Mouse (Mus musculus) spleen, adult 2 months (tissue): ENCODE measurements at regions not wholly inside any gene's neighbourhood (a gene's known extent, or its start where the extent isn't known, plus 50 kb on each side); places are given as distances from the start of the nearest gene placed in this dataset.

Experiments
- DNase-seq, 2 experiments: peaks; one replicate each; pipeline versions ENCODE4 v3.0.0 to v3.0.0-alpha.2; 2012 to 2021; ENCODE audit warnings: low spot score in 2 of 2, low read depth in 1 of 2
- H3K27ac ChIP-seq: fragments of 200-500 bp; 2 replicates; pipeline ENCODE4 v1.5.1; 2012; ENCODE audit warnings: low read length, inconsistent platforms; ENCODE audit not compliant: insufficient read depth
- H3K27me3 ChIP-seq: fragments of 200-500 bp; 2 replicates; pipeline ENCODE4 v1.6.1; 2012; ENCODE audit warnings: mild to moderate bottlenecking, moderate library complexity, low read length, inconsistent platforms; ENCODE audit not compliant: control insufficient read depth, insufficient read depth
- H3K36me3 ChIP-seq: fragments of 200-500 bp; 2 replicates; pipeline ENCODE4 v1.6.1; 2012; ENCODE audit warnings: mild to moderate bottlenecking, low read length, inconsistent platforms; ENCODE audit not compliant: control insufficient read depth, insufficient read depth
- H3K4me1 ChIP-seq: fragments of 200-500 bp; 2 replicates; pipeline ENCODE4 v1.6.1; 2011; ENCODE audit warnings: inconsistent platforms; ENCODE audit not compliant: control insufficient read depth, insufficient read depth, insufficient read length
- H3K4me3 ChIP-seq: fragments of 200-500 bp; 2 replicates; pipeline ENCODE4 v1.5.1; 2011; ENCODE audit warnings: mild to moderate bottlenecking, inconsistent platforms; ENCODE audit not compliant: insufficient read depth, insufficient read length; ENCODE audit errors: extremely low read depth
- CTCF ChIP-seq: fragments of 200-500 bp; IDR thresholded peaks from 2 replicates; pipeline ENCODE4 v1.5.1; 2011; ENCODE audit warnings: mild to moderate bottlenecking, inconsistent platforms; ENCODE audit not compliant: insufficient read depth, insufficient read length, insufficient replicate concordance; ENCODE audit errors: extremely low read depth
- POLR2A ChIP-seq: fragments of 200-500 bp; IDR thresholded peaks from 2 replicates; pipeline ENCODE4 v1.6.1; 2011; ENCODE audit warnings: low read depth, low read length, inconsistent platforms
- WGBS: fragments of 180-500 bp; shearing (Covaris S2); methylation state at CpG from one replicate; pipeline ENCODE4 v1.1.7; 2018; 5-methylcytosine and 5-hydroxymethylcytosine counted together

GRCm38 (mm10) chr3:147868281-147868680 is 1016.1 kb downstream of the Ttll7 start:
- Histone ChIP-seq H3K4me3 (no peak overlapping the region), H3K4me1 (no peaks in the 10 kb centered on the region), H3K27ac (no peak overlapping the region), H3K36me3 (no peaks in the 10 kb centered on the region), H3K27me3 (no peaks in the 10 kb centered on the region)
- no peak for TF ChIP-seq CTCF
- TF ChIP-seq POLR2A = no peak
- DNase-seq = no peak
- 71% methylated on average over 3 of the region's 3 CpGs for whole genome bisulfite sequencing

- no peak for DNase-seq
- TF ChIP-seq CTCF (no peak), POLR2A (no peak)
- no peaks in the 10 kb centered on the region for H3K4me1 ChIP-seq
- no peak overlapping the region for H3K4me3 ChIP-seq
- H3K27me3 ChIP-seq = no peaks in the 10 kb centered on the region
- WGBS = 80% methylated on average over 4 of the region's 4 CpGs
- H3K27ac ChIP-seq = no peak overlapping the region
- H3K36me3 ChIP-seq = no peaks in the 10 kb centered on the region
These were observed 1001.2 kb downstream of the Ttll7 start for GRCm38 (mm10) chr3:147853346-147853745.

GRCm38 (mm10) chr3:147852830-147853229 is 1000.7 kb downstream of the Ttll7 start:
- Histone ChIP-seq H3K36me3 (no peaks in the 10 kb centered on the region), H3K4me3 (no peak overlapping the region), H3K4me1 (no peaks in the 10 kb centered on the region), H3K27ac (no peak overlapping the region), H3K27me3 (no peaks in the 10 kb centered on the region)
- DNase-seq = no peak
- WGBS = 89% methylated on average over 2 of the region's 2 CpGs
- TF ChIP-seq POLR2A (no peak), CTCF (no peak)

GRCm38 (mm10) chr3:147841357-147841756 is 989.2 kb downstream of the Ttll7 start:
- H3K4me3 ChIP-seq = no peak overlapping the region
- H3K4me1 ChIP-seq = no peaks in the 10 kb centered on the region
- 85% methylated on average over 3 of the region's 3 CpGs for WGBS
- no peaks in the 10 kb centered on the region for H3K36me3 ChIP-seq
- TF ChIP-seq CTCF (no peak), POLR2A (no peak)
- no peak overlapping the region for H3K27ac ChIP-seq
- no peak for DNase-seq
- no peaks in the 10 kb centered on the region for H3K27me3 ChIP-seq

- no peaks in the 10 kb centered on the region for H3K4me1 ChIP-seq
- H3K4me3 ChIP-seq = no peak overlapping the region
- no peak for DNase-seq
- WGBS = 82% methylated on average over 4 of the region's 4 CpGs
- no peaks in the 10 kb centered on the region for H3K36me3 ChIP-seq
- H3K27me3 ChIP-seq = no peaks in the 10 kb centered on the region
- TF ChIP-seq CTCF (no peak), POLR2A (no peak)
- H3K27ac ChIP-seq = no peak overlapping the region
These were observed 986.6 kb downstream of the Ttll7 start for GRCm38 (mm10) chr3:147838816-147839215.

GRCm38 (mm10) chr3:147835716-147836115 is 983.5 kb downstream of the Ttll7 start:
- Histone ChIP-seq H3K4me1 (no peaks in the 10 kb centered on the region), H3K36me3 (no peaks in the 10 kb centered on the region), H3K4me3 (no peak overlapping the region), H3K27me3 (no peaks in the 10 kb centered on the region), H3K27ac (no peak overlapping the region)
- TF ChIP-seq CTCF (no peak), POLR2A (no peak)
- 86% methylated on average over 2 of the region's 2 CpGs for WGBS
- DNase-seq = no peak

- 86% methylated on average over 1 of the region's 1 CpGs for WGBS
- H3K36me3 ChIP-seq = no peaks in the 10 kb centered on the region
- H3K4me1 ChIP-seq = no peaks in the 10 kb centered on the region
- no peak for TF ChIP-seq POLR2A
- TF ChIP-seq CTCF = no peak
- no peak overlapping the region for H3K27ac ChIP-seq
- DNase-seq = no peak
- H3K4me3 ChIP-seq = no peak overlapping the region
- H3K27me3 ChIP-seq = no peaks in the 10 kb centered on the region
These were observed 973.2 kb downstream of the Ttll7 start for GRCm38 (mm10) chr3:147825337-147825736.
